Mouse (Mus musculus) liver, adult 2 months (tissue): ENCODE measurements around the gene Sfxn5.

Experiments
- CTCF ChIP-seq: fragments of 200-500 bp; IDR thresholded peaks from 2 replicates; pipeline ENCODE4 v1.5.1; 2011; ENCODE audit warnings: low read depth, low read length, control low read depth
- POLR2A ChIP-seq: fragments of 200-500 bp; IDR thresholded peaks from 2 replicates; pipeline ENCODE4 v1.6.1; 2011; ENCODE audit warnings: low read length, control low read depth; ENCODE audit not compliant: insufficient read depth; ENCODE audit errors: extremely low read depth

DNA sequence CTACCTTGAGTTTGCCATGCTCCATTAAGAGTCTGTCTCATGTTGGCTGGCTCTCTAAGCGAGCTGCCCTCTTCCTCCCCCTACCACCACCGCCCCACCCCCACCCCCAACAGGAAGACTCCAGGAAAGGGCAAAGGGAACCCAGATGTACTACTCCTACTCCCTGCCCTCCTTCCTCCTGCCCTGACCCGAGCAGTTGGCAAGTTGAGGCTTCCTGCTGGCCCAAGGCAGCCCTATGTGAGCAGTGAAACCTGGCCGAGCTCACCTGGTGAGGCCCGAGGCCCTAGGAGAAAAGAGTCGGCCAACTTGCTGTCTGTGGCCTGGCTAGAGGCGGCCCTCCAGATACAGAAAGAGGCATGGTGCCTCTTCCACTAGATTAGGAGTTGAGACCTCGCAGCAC lies 45.4 kb upstream of the Sfxn5 start:
- no peak for TF ChIP-seq CTCF
- no peak for TF ChIP-seq POLR2A
